Mouse (Mus musculus) heart, embryonic 14.5 days (tissue): Measurements from ENCODE around the gene Galr3. TPM values are rescaled to one million over a fixed set of nuclear protein-coding genes. Genes with fewer than 3 reads are reported as not detected.
"Not testable (repeated sequence)": the region's sequence is repeated elsewhere in the genome, so short reads cannot be mapped to it uniquely, and the experiment has no call there.

ENCODE experiments used
- ATAC-seq: fragments of 200-750 bp; cut with Nextera tagmentation; 2 replicates; pipeline ENCODE4 v1.8.0; 2017; ENCODE audit warnings: low read depth, moderate TSS enrichment; ENCODE audit not compliant: insufficient number of reproducible peaks, insufficient read depth, low FRiP score
- H3K27ac ChIP-seq, 2 experiments: fragments of 200-500 bp in 1 of 2; fragments of 300-500 bp in 1 of 2; sonication (generic) in 1 of 2; replicated peaks in 1 of 2; 2 replicates each; pipeline ENCODE4 v1.5.1; 2012 to 2014; ENCODE audit warnings: low read depth in 2 of 2, low read length in 2 of 2, control low read depth in 1 of 2, mild to moderate bottlenecking in 1 of 2, mixed read lengths in 1 of 2; ENCODE audit not compliant: control insufficient read depth in 1 of 2, insufficient read depth in 1 of 2
- H3K27me3 ChIP-seq: fragments of 300-500 bp; sonication (generic); 2 replicates; pipeline ENCODE4 v1.6.1; 2014; ENCODE audit warnings: mild to moderate bottlenecking, low read length, control low read depth; ENCODE audit not compliant: control insufficient read depth, insufficient read depth
- H3K36me3 ChIP-seq: fragments of 300-500 bp; sonication (generic); 2 replicates; pipeline ENCODE4 v1.6.1; 2014; ENCODE audit warnings: mild to moderate bottlenecking, control low read depth, low read length, mixed read lengths; ENCODE audit not compliant: control insufficient read depth, insufficient read depth
- H3K4me1 ChIP-seq, 2 experiments: fragments of 200-500 bp in 1 of 2; fragments of 300-500 bp in 1 of 2; sonication (generic) in 1 of 2; 2 replicates each; pipeline ENCODE4 v1.6.1; 2012 to 2014; ENCODE audit warnings: low read length in 2 of 2, control low read depth in 1 of 2, mixed read lengths in 1 of 2; ENCODE audit not compliant: control insufficient read depth in 2 of 2, insufficient read depth in 2 of 2
- H3K4me2 ChIP-seq: fragments of 300-500 bp; sonication (generic); 2 replicates; pipeline ENCODE4 v1.6.1; 2014; ENCODE audit warnings: mild to moderate bottlenecking, low read length
- H3K4me3 ChIP-seq, 2 experiments: fragments of 200-500 bp in 1 of 2; fragments of 300-500 bp in 1 of 2; sonication (generic) in 1 of 2; 2 replicates each; pipeline ENCODE4 v1.5.1; 2012 to 2014; ENCODE audit warnings: low read length in 2 of 2, mild to moderate bottlenecking in 2 of 2, control low read depth in 1 of 2, low read depth in 1 of 2, moderate library complexity in 1 of 2; ENCODE audit not compliant: control insufficient read depth in 1 of 2, insufficient read depth in 1 of 2
- H3K9ac ChIP-seq: fragments of 300-500 bp; sonication (generic); 2 replicates; pipeline ENCODE4 v1.6.1; 2014; ENCODE audit warnings: mild to moderate bottlenecking, low read length
- H3K9me3 ChIP-seq: fragments of 300-500 bp; sonication (generic); 2 replicates; pipeline ENCODE4 v1.6.1; 2016; ENCODE audit warnings: low read length, control low read depth; ENCODE audit not compliant: control insufficient read depth
- WGBS: fragments of 180-500 bp; shearing (Covaris S2); extraction: QIAGEN DNeasy Blood & Tissue Kit; methylation state at CpG from one replicate; pipeline ENCODE4 v1.1.7; 2014; 5-methylcytosine and 5-hydroxymethylcytosine counted together
- polyA plus RNA-seq: library from polyadenylated mRNA; unstranded; fragments of >200 nt; fragmentation: Nextera tagmentation; extraction: Ambion mirVana; gene quantifications from 2 replicates; pipeline ENCODE4 v1.2.1, GENCODE M21; 2014

The Galr3 gene
- polyA plus RNA-seq, 1 experiment from 2014 or later = not detected

- Histone ChIP-seq H3K36me3 (peaks cover 86% of the 10 kb centered on the region), H3K4me1 (peaks cover 10 to 15% of the 10 kb centered on the region in 2 experiments), H3K27me3 (no peaks in the 10 kb centered on the region), H3K9me3 (no peaks in the 10 kb centered on the region), H3K27ac (no peak overlapping the region), H3K4me3 (no peak overlapping the region), H3K9ac (no peak overlapping the region), H3K4me2 (no peak overlapping the region)
- no peak for ATAC-seq
- 87% methylated on average over 5 of the region's 5 CpGs for WGBS
Observed at GRCm38 (mm10) chr15:79001559-79001958, 40.1 kb upstream of the Galr3 start.

- Histone ChIP-seq H3K4me3 (no peak overlapping the region), H3K9ac (no peak overlapping the region), H3K27ac (no peak overlapping the region), H3K27me3 (no peaks in the 10 kb centered on the region), H3K9me3 (no peaks in the 10 kb centered on the region), H3K36me3 (peaks cover 89% of the 10 kb centered on the region), H3K4me2 (0 out of 2 replicates have a peak overlapping the region, but pooled peaks have one; percentile 4), H3K4me1 (peaks cover 10 to 15% of the 10 kb centered on the region in 2 experiments)
- no peak for ATAC-seq
- 43% methylated on average over 19 of the region's 19 CpGs for WGBS
Observed at GRCm38 (mm10) chr15:79002036-79002435, 39.6 kb upstream of the Galr3 start.

- Histone ChIP-seq H3K36me3 (peaks cover 93% of the 10 kb centered on the region), H3K4me2 (no peak overlapping the region), H3K9ac (no peak overlapping the region), H3K4me1 (peaks cover 6 to 10% of the 10 kb centered on the region in 2 experiments), H3K4me3 (no peak overlapping the region), H3K27me3 (no peaks in the 10 kb centered on the region), H3K9me3 (no peaks in the 10 kb centered on the region), H3K27ac (no peak overlapping the region)
- no peak for ATAC-seq
- 77% methylated on average over 3 of the region's 3 CpGs for WGBS
Observed at GRCm38 (mm10) chr15:79003079-79003478, 38.6 kb upstream of the Galr3 start.

GRCm38 (mm10) chr15:79005581-79005980 lies 36.1 kb upstream of the Galr3 start:
- 86% methylated on average over 9 of the region's 9 CpGs for WGBS
- Histone ChIP-seq H3K27ac (no peak overlapping the region), H3K9ac (no peak overlapping the region), H3K9me3 (no peaks in the 10 kb centered on the region), H3K36me3 (peaks cover 69% of the 10 kb centered on the region), H3K4me2 (no peak overlapping the region), H3K4me1 (no peaks in the 10 kb centered on the region; a peak in 2 of 4 replicates), H3K4me3 (no peak overlapping the region), H3K27me3 (no peaks in the 10 kb centered on the region)
- ATAC-seq = no peak

- 80% methylated on average over 3 of the region's 3 CpGs for WGBS
- Histone ChIP-seq H3K36me3 (peaks cover 58% of the 10 kb centered on the region), H3K4me2 (no peak overlapping the region), H3K27me3 (no peaks in the 10 kb centered on the region), H3K9ac (no peak overlapping the region), H3K9me3 (no peaks in the 10 kb centered on the region), H3K4me3 (no peak overlapping the region), H3K27ac (no peak overlapping the region), H3K4me1 (no peaks in the 10 kb centered on the region; a peak in 2 of 4 replicates)
- no peak for ATAC-seq
Observed at GRCm38 (mm10) chr15:79006638-79007037, 35.0 kb upstream of the Galr3 start.

- Histone ChIP-seq H3K4me2 (no peak overlapping the region), H3K36me3 (peaks cover 54% of the 10 kb centered on the region), H3K27ac (no peak overlapping the region), H3K4me1 (peaks cover 0 to 3% of the 10 kb centered on the region in 2 experiments; a peak in 2 of 4 replicates), H3K9ac (no peak overlapping the region), H3K9me3 (no peaks in the 10 kb centered on the region), H3K27me3 (no peaks in the 10 kb centered on the region), H3K4me3 (no peak overlapping the region)
- ATAC-seq = no peak
- 89% methylated on average over 5 of the region's 5 CpGs for WGBS
Observed at GRCm38 (mm10) chr15:79007059-79007458, 34.6 kb upstream of the Galr3 start.

GRCm38 (mm10) chr15:79007836-79008235 lies 33.8 kb upstream of the Galr3 start:
- not testable (repeated sequence) for H3K4me2 ChIP-seq, H3K27ac ChIP-seq, H3K4me1 ChIP-seq, H3K9me3 ChIP-seq, H3K27me3 ChIP-seq, H3K9ac ChIP-seq, H3K4me3 ChIP-seq, ATAC-seq
- peaks cover 46% of the 10 kb centered on the region for H3K36me3 ChIP-seq
- WGBS = 85% methylated on average over 6 of the region's 6 CpGs

GRCm38 (mm10) chr15:79009734-79010133 lies 32.0 kb upstream of the Galr3 start:
- Histone ChIP-seq H3K27me3 (no peaks in the 10 kb centered on the region), H3K9ac (no peak overlapping the region), H3K27ac (no peak overlapping the region), H3K36me3 (peaks cover 27% of the 10 kb centered on the region), H3K9me3 (no peaks in the 10 kb centered on the region), H3K4me1 (peaks cover 0 to 4% of the 10 kb centered on the region in 2 experiments; a peak in 2 of 4 replicates), H3K4me3 (no peak overlapping the region), H3K4me2 (no peak overlapping the region)
- WGBS = 33% methylated on average over 5 of the region's 5 CpGs
- no peak for ATAC-seq
